Mouse (Mus musculus): ENCODE results near the gene Tmem25.
"Not testable (repeated sequence)": the region's sequence is repeated elsewhere in the genome, so short reads cannot be mapped to it uniquely, and the experiment has no call there.

Tmem25 gene

DNA sequence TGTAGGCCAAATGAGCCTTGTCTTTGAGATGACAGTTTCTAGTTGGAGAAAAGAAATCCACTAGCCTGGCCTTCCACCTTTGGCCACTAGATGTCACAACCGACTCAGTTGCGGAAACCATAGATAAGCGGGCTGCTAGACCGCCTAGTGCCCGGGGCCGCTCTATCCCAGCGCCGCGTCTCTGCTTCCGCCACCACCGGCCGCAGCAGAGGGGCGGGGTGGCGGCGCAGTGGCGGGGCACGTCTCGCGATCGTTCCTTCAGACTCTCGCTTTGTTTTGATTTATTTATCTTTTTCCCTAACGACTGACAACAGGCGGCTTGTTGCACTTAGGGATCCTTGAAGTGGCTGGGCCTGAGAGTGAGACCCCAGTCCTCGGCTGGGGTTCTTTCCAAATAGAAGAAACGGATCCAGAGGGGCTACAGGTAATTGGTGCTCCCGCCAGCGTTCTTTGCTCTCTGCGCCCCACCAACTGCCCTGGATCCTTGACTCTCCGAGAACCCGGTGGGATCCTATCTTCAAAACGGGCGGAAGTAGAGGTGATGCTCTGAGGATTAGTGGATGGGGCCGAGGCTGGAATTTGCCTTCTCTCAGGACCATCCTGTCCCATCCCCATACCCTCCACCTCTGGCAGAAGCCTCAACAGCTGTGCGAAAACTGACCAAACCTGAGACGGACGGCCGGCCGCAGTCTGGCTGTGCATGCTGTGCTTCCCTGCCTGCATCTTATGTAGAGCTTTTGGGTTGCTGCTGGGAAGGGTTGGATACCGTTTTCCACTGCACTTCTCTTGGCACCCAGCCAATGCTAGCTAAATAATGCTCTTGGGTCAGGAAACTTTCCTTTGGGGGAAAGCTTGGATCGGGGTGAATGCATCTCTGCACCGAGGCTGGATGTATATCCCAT is 26.1 kb downstream of the Tmem25 start:
- DNase-seq (ENCODE audit: low spot score in 2 of 2): peak; percentile 87 to 91

DNA sequence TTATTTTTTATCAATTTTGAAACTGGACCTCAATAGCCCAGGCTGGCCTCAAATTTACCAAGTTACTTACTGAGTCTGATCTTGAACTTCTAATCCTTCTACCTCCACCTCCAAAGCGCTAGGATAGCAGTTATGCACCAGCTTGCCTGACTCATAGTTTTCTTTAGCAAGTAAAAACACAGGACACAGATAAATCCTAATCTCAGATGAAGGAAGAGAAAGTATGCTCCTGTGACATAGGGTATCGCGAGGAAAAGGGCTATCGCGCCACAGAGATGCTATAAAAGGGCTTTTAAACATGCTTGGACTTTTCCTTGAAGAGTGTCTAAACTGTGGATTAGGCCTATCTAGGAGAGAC is 26.7 kb downstream of the Tmem25 start:
- DNase-seq (ENCODE audit: low spot score in 2 of 2): no peak

- no peak for DNase-seq (ENCODE audit: low spot score in 2 of 2)
Measured at GRCm38 (mm10) chr9:44771376-44771775, 27.7 kb downstream of the Tmem25 start.

- not testable (repeated sequence) for DNase-seq (ENCODE audit: low spot score in 2 of 2)
Measured at GRCm38 (mm10) chr9:44768029-44768394, 31.1 kb downstream of the Tmem25 start.

DNA sequence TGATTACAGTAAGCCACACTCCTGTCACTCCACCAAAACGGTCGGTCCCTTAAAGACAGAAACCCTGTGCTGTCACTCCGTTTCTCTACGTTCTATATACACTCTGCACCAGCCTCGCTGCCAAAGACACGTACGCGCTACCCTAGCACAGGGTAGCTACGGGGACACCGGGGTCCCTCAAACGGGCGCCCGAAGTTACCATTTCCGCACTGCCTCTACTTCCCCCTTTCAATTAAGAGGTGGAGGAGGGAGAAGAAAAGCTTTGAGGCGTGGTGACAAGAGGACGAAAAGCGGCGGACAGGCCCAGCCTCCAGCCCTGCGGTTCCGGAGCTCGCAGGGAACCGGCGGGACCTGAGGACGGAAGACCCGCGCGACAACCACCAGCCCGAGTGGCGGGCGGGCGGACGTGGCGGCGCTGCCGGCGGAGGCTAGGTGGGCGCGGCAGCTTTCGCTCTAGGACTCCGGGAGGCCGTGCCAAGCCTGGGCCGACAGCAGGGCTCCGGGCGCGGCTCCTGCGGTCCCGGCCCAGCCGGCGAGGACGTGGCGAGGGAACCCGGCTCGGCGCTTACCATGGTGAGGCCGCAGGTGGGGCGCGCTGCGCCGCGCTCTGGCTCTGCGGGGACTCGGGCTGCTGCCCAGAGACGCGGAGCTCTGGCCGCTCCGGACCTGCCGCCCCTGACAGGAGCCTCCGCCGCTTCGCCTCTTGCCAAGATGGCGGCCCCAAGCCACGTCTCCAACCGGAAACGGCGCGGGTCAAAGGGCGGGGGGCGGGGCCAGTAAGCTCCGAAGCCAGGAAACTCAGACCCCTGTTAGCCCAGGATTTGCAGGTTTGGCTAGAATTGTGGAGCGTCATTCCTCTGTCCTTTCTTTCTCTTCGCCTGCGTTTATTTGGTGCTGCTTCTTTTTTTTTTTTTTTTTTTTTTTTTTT is 31.7 kb downstream of the Tmem25 start, which contains the start of the genes Arcn1 and Ift46:
Gene Arcn1, minus strand, starts transcription at position 745 of the 928 bp plus-strand sequence.
Gene Ift46, plus strand, starts transcription at position 808 of the 928 bp plus-strand sequence.
- peak; percentile 66 to 74 for DNase-seq (ENCODE audit: low spot score in 2 of 2)

DNA sequence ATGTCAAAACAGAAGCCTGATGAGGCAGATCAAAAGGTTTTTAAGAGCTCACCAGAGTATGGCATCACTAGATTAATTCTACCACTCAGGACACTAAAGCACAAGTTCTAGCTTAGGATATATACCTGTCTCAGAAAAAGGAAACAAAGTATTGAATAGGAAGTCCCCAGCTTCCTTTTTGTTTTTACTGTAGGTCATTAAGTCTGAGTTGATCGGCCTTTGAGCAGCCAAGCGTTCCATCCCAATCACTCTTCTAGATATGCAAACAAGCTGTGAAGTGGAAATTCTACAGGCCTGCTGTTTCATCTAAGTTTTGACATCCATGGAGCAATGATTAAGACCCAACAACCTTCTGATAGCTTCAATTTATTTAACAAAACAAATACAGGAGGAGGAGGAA is 38.2 kb downstream of the Tmem25 start:
- DNase-seq (ENCODE audit: low spot score in 2 of 2): no peak

DNA sequence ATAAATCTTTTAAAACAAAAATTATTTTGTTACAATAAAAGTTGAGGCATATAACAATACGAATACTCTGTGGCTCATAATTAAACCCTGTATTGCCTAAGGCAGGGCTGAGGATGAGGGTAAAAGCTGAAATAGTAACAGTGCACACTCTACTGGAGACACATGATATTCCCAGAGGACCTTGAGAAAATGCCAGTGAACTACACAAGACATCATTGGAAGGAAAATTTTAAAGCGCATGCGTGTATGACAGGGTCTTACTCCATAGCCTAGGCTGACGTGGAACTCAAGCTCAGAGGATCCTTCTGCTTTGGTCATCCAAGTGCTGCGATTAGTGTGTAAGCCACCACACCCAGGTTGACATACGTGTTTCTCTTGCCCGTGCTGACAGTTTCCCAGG is 50.6 kb downstream of the Tmem25 start:
- no peak for DNase-seq (ENCODE audit: low spot score in 2 of 2)

DNA sequence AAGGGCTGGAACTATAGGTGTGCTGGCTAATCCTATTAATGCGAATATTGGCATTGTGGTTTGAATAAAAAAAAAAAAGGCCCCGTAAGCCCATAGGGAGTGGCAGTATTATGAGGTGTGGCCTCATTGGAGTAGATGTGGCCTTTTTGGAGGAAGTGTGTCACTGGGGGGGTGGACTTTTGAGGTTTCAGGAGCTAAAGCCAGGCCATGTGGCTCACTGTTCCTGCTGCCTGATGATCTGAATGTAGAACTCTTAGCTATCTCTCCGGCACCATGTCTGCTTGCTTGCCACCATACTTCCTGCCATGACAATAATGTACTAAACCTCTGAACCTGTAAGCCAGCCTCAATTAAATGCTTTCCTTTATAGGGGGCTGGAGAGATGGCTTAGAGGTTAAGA is 51.8 kb downstream of the Tmem25 start:
- DNase-seq (ENCODE audit: low spot score in 2 of 2): no peak

DNA sequence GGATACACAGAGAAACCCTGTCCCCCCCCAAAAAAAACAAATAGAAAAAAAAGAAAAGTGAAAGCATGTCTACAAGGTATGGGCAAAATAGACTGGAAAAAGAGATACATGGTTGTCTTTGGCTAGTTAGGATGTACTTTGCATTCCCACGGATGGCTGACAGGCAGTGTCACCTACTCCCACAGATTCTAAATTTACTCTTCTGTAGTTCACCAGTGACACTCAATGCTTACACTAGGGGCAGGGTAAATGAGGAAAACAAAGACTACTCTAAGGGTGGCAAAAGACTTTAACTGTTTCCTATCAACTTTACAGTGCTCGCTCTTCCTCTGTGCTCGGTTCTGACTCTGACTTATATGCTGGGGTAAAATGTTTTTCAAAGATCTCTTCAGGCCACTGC is 52.4 kb downstream of the Tmem25 start:
- no peak for DNase-seq (ENCODE audit: low spot score in 2 of 2)

GRCm38 (mm10) chr9:44745371-44745770 is 53.7 kb downstream of the Tmem25 start:
- DNase-seq (ENCODE audit: low spot score in 2 of 2): no peak

All from spleen, postnatal 14 days (tissue).